ENCODE assay signal across 8 mouse cellular contexts in the genomic region with DNA sequence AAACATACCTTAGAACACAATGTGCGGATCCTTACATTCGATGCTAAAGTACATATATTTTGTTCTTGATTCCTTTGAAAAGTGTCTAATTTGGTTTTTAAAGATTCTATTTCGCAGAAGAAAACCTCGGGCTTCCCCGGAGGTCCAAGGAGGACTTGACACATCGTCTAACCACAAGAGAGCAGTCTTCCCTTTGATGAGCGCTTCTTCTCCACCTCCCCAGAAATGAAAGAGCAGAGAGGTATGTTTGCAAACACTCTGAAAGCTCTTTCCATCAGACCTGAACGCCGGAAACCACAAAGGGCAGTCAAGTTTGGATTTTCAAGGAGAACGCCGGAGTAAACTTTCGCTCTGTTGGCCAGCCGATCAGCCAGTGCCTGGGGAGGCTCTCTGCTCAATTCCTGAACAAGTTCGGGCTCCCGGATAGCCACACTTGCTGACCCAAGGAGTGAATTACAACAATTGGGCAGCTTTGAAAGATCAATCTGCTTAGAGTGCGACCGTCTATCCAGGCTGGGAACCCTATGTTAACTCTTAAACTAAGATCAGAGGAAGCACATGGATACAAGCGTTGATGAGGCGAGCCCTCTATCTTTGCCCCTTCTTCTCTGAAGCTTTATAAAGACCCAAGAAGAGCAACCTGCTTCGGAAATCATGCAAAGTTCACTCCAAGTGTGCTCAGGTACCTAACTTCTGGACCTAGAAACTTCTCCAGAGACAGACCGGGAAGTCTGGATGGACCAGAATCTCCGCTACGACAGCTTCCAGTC. TPM values are rescaled to one million over a fixed set of nuclear protein-coding genes. Genes with fewer than 3 reads are reported as not detected.
DNase-seq lines count a peak whose midpoint lies in the region; ATAC-seq and TF ChIP-seq lines count a peak whose summit lies in the region.

A gene (plus strand): TSS at position 6 of the 770 bp plus-strand sequence.

- H3K4me3 ChIP-seq in spleen, adult 2 months (ENCODE audit: extremely low read depth, insufficient read depth, insufficient read length) = peak within 1 kb of the TSS; percentile 53
- peak within 1 kb of the TSS; percentile 53 for H3K4me3 ChIP-seq in kidney, postnatal 0 days (replicated peaks; ENCODE audit: low read depth, low read length)
- H3K4me3 ChIP-seq in megakaryocyte, embryonic 14.5 days (replicated peaks) = peak within 1 kb of the TSS; percentile 93

- no peak within 1 kb of the TSS for H3K27ac ChIP-seq in spleen, adult 2 months (ENCODE audit: insufficient read depth, low read length)
- H3K27ac ChIP-seq in kidney, postnatal 0 days = peak within 1 kb of the TSS; percentile 47

- no peaks in the 10 kb centered on the region for H3K36me3 ChIP-seq in spleen, adult 2 months (ENCODE audit: control insufficient read depth, insufficient read depth, low read length)
- no peaks in the 10 kb centered on the region for H3K36me3 ChIP-seq in kidney, postnatal 0 days (ENCODE audit: insufficient read depth, low read length)
- H3K36me3 ChIP-seq in megakaryocyte, embryonic 14.5 days (replicated peaks; ENCODE audit: low read length) = no peaks in the 10 kb centered on the region

- peak within 1 kb of the TSS; percentile 49; the same call in 1 of the 2 replicates for H3K9ac ChIP-seq in kidney, postnatal 0 days (ENCODE audit: low read depth, low read length)

- peak within 1 kb of the TSS; percentile 96 for H3K4me2 ChIP-seq in kidney, postnatal 0 days (ENCODE audit: low read length)

- TF ChIP-seq CTCF in spleen, adult 2 months (IDR thresholded peaks at IDR 0.05; ENCODE audit: extremely low read depth, insufficient read depth, insufficient read length, insufficient replicate concordance) = peak; percentile 3; the same call in 1 of the 2 replicates
- TF ChIP-seq CTCF in kidney, postnatal 0 days (IDR thresholded peaks at IDR 0.05; ENCODE audit: low read depth) = peak; percentile 8; the same call in 1 of the 2 replicates

- WGBS in spleen, adult 2 months = 1% methylated on average over 23 of the region's 23 CpGs
- 1% methylated on average over 23 of the region's 23 CpGs for WGBS in kidney, postnatal 0 days

- peak; percentile 19 for DNase-seq in adrenal gland, postnatal 10 days
- no peak for DNase-seq in adrenal gland, postnatal 25 days
- DNase-seq in spleen, adult 2 months (ENCODE audit: low read depth in 1 of 2, low spot score in 2 of 2) = peak in 1 of 2 experiments; percentile 9
- no peak for DNase-seq in spleen, postnatal 14 days (ENCODE audit: low spot score in 2 of 2)
- peak; percentile 37 for DNase-seq in kidney, postnatal 0 days (ENCODE audit: low spot score)
- peak; percentile 11 to 14 for DNase-seq in thymus, postnatal 36 days

- peak; percentile 30; the same call in 1 of the 2 replicates for ATAC-seq in granulocyte monocyte progenitor cell, adult 5-6 weeks (replicated peaks; ENCODE audit: poor library complexity, severe bottlenecking)
- peak; percentile 29; the same call in 1 of the 2 replicates for ATAC-seq in kidney, postnatal 0 days (replicated peaks; ENCODE audit: low FRiP score, low read depth)

- H3K9me3 ChIP-seq in kidney, postnatal 0 days (replicated peaks; ENCODE audit: low read length) = no peaks in the 10 kb centered on the region
- no peaks in the 10 kb centered on the region; the same call in 1 of the 2 replicates for H3K9me3 ChIP-seq in megakaryocyte, embryonic 14.5 days

- no peaks in the 10 kb centered on the region for H3K27me3 ChIP-seq in spleen, adult 2 months (ENCODE audit: control insufficient read depth, insufficient read depth, low read length)
- H3K27me3 ChIP-seq in kidney, postnatal 0 days (ENCODE audit: insufficient read depth, low read length) = no peaks in the 10 kb centered on the region
- H3K27me3 ChIP-seq in megakaryocyte, embryonic 14.5 days (replicated peaks) = peaks cover 35% of the 10 kb centered on the region

- peaks cover 3% of the 10 kb centered on the region for H3K4me1 ChIP-seq in spleen, adult 2 months (ENCODE audit: control insufficient read depth, insufficient read depth, insufficient read length)
- H3K4me1 ChIP-seq in kidney, postnatal 0 days (replicated peaks; ENCODE audit: insufficient read depth, low read length) = no peaks in the 10 kb centered on the region; the same call in 1 of the 2 replicates
- H3K4me1 ChIP-seq in megakaryocyte, embryonic 14.5 days = peaks cover 22% of the 10 kb centered on the region

- no peak for TF ChIP-seq POLR2A in spleen, adult 2 months (IDR thresholded peaks at IDR 0.05; ENCODE audit: low read depth, low read length)

RNA-seq across cellular contexts. Expression of the gene that starts here (rescaled TPM):
- under 1 TPM in 1 of 2 experiments, not detected in 1; 0.15 TPM for total RNA-seq in adrenal gland, postnatal 10 days (2021)
- not detected in 2 replicates for total RNA-seq in adrenal gland, postnatal 25 days (2021)
- polyA plus RNA-seq in spleen, adult 2 months (2012; rRNA removed) = 0.07 and 0.09 TPM in 2 replicates
- not detected in 2 replicates for total RNA-seq in granulocyte monocyte progenitor cell, adult 5-6 weeks (2014; fragmentation: Nextera tagmentation)
- total RNA-seq in granulocyte monocyte progenitor cell, adult 5-6 weeks (2017) = not detected in 2 replicates
- 1.6 and 1.7 TPM in 2 replicates for polyA plus RNA-seq in kidney, postnatal 0 days (2015; fragmentation: Nextera tagmentation; extraction: Ambion mirVana)
- polyA plus RNA-seq in megakaryocyte, embryonic 14.5 days (2012; ENCODE audit: insufficient read depth, low replicate concordance) = not detected in 2 replicates

Comparison
In these comparisons a context has a peak if more than half of its experiments do, and no peak if none do; other contexts are left out.
1. Peak in DNase-seq in adrenal gland, postnatal 10 days; RNA of the gene not detected or under 1 TPM.
2. Peak in ATAC-seq in granulocyte monocyte progenitor cell, adult 5-6 weeks; RNA of the gene not detected or under 1 TPM.
3. DNase-seq: peak in kidney, postnatal 0 days (single experiment) and thymus, postnatal 36 days (2 of 2); none in adrenal gland, postnatal 25 days (single experiment) and spleen, postnatal 14 days (0 of 2).
4. Peak in every context shown above with its lines, with median percentiles within 50 percentile points of each other: H3K4me3 ChIP-seq.